Mouse (Mus musculus) liver, postnatal 0 days (tissue): ENCODE measurements around the gene Prcp. TPM values are rescaled to one million over a fixed set of nuclear protein-coding genes. Genes with fewer than 3 reads are reported as not detected.
"Not testable (repeated sequence)": the region's sequence is repeated elsewhere in the genome, so short reads cannot be mapped to it uniquely, and the experiment has no call there.

ENCODE experiments used
- ATAC-seq: fragments of 200-750 bp; cut with Nextera tagmentation; 2 replicates; pipeline ENCODE4 v1.8.0; 2017; ENCODE audit warnings: mild to moderate bottlenecking, moderate library complexity
- DNase-seq: peaks from one replicate; pipeline ENCODE4 v3.0.0-alpha.2; 2016
- H3K27ac ChIP-seq: fragments of 300-500 bp; sonication (generic); 2 replicates; pipeline ENCODE4 v1.5.1; 2014; ENCODE audit warnings: antibody characterized with exemption, moderate library complexity, mild to moderate bottlenecking, low read depth
- H3K27me3 ChIP-seq: fragments of 300-500 bp; sonication (generic); 2 replicates; pipeline ENCODE4 v1.6.1; 2014; ENCODE audit warnings: low read length, control low read depth, mixed read lengths; ENCODE audit not compliant: insufficient read depth
- H3K36me3 ChIP-seq: fragments of 300-500 bp; sonication (generic); replicated peaks from 2 replicates; pipeline ENCODE4 v1.6.1; 2014; ENCODE audit warnings: mild to moderate bottlenecking, control low read depth, low read length, moderate library complexity, mixed read lengths; ENCODE audit not compliant: insufficient read depth
- H3K4me1 ChIP-seq: fragments of 300-500 bp; sonication (generic); 2 replicates; pipeline ENCODE4 v1.6.1; 2014; ENCODE audit warnings: antibody characterized with exemption, mild to moderate bottlenecking, control low read depth; ENCODE audit not compliant: insufficient read depth
- H3K4me2 ChIP-seq: fragments of 300-500 bp; sonication (generic); 2 replicates; pipeline ENCODE4 v1.6.1; 2014; ENCODE audit warnings: low read depth, mild to moderate bottlenecking, low read length, moderate library complexity, mixed read lengths
- H3K4me3 ChIP-seq: fragments of 300-500 bp; sonication (generic); 2 replicates; pipeline ENCODE4 v1.5.1; 2014; ENCODE audit warnings: low read depth, low read length
- H3K9ac ChIP-seq: fragments of 300-500 bp; sonication (generic); replicated peaks from 2 replicates; pipeline ENCODE4 v1.6.1; 2014; ENCODE audit warnings: mild to moderate bottlenecking, moderate library complexity
- H3K9me3 ChIP-seq: fragments of 300-500 bp; sonication (generic); 2 replicates; pipeline ENCODE4 v1.6.1; 2016; ENCODE audit warnings: mild to moderate bottlenecking, control low read depth, low read length, mixed read lengths
- CTCF ChIP-seq: sonication (generic); IDR thresholded peaks from 2 replicates; pipeline ENCODE4 v1.5.1; 2016; ENCODE audit warnings: antibody characterized with exemption, low read depth
- EP300 ChIP-seq: IDR thresholded peaks from 2 replicates; pipeline ENCODE4 v1.6.1; 2016; ENCODE audit warnings: antibody characterized with exemption, low read depth, mild to moderate bottlenecking
- whole genome bisulfite sequencing: fragments of 180-500 bp; shearing (Covaris S2); extraction: QIAGEN DNeasy Blood & Tissue Kit; methylation state at CpG from one replicate; pipeline ENCODE4 v1.1.7; 2014; ENCODE audit not compliant: insufficient replicate concordance; 5-methylcytosine and 5-hydroxymethylcytosine counted together
- polyA plus RNA-seq: library from polyadenylated mRNA; unstranded; fragments of >200 nt; fragmentation: Nextera tagmentation; extraction: Ambion mirVana; gene quantifications from 2 replicates; pipeline ENCODE4 v1.2.1, GENCODE M21; 2015

Prcp gene
- polyA plus RNA-seq, 1 experiment from 2014 or later = 11.5 TPM

- Histone ChIP-seq H3K9me3 (no peaks in the 10 kb centered on the region), H3K4me2 (no peak overlapping the region), H3K36me3 (no peaks in the 10 kb centered on the region), H3K4me1 (no peaks in the 10 kb centered on the region), H3K9ac (no peak overlapping the region), H3K4me3 (no peak overlapping the region), H3K27me3 (no peaks in the 10 kb centered on the region), H3K27ac (no peak overlapping the region)
- DNase-seq (no peak), ATAC-seq (no peak)
- no peak for TF ChIP-seq EP300
- no peak for TF ChIP-seq CTCF
- 73% methylated on average over 5 of the region's 5 CpGs for WGBS
Observed at GRCm38 (mm10) chr7:92896036-92896435, 21.8 kb downstream of the Prcp start.

- no peaks in the 10 kb centered on the region for H3K9me3 ChIP-seq
- H3K4me2 ChIP-seq = no peak overlapping the region
- H3K9ac ChIP-seq = no peak overlapping the region
- H3K27me3 ChIP-seq = no peaks in the 10 kb centered on the region
- H3K27ac ChIP-seq = no peak overlapping the region
- 45% methylated on average over 2 of the region's 2 CpGs for WGBS
- DNase-seq (no peak), ATAC-seq (0 out of 2 replicates have a peak, but pooled peaks have one; percentile 29)
- no peaks in the 10 kb centered on the region for H3K36me3 ChIP-seq
- no peak overlapping the region for H3K4me3 ChIP-seq
- H3K4me1 ChIP-seq = no peaks in the 10 kb centered on the region
- TF ChIP-seq CTCF (peak; percentile 59), EP300 (no peak)
Observed at GRCm38 (mm10) chr7:92897021-92897420, 22.8 kb downstream of the Prcp start.

DNA sequence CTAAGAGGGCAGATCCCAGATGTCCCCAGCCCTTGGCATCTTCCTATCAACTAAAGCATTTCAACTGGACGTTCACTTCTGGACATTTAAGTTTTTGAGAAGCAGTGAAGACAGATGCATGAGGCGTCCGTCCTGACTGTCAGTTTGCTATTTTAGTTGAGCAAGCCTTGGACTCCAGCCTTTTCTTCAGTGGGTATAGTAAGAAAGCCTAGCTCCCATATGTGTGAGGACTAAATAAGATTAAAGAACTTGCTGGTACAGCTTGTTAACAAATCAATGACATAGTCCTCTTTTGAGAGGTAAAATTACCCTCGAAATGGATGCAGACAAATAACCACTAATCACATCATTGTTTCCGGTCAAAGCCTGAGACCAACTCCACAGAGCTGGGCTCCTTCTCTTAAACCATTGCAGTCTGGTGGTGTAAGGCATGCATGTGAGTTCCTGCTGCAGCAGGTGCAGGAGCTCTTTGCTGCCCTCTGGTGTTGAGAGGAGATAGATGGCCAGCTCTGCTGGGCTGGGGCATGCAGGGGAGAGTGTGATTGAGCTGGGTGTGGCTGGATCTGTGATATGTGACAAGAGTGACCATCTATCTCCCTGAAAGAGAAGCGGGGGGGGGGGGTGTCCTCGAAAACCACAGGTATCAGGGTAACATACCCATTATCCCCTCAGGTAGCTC lies 29.2 kb downstream of the Prcp start:
- Histone ChIP-seq H3K4me3 (no peak overlapping the region), H3K27ac (no peak overlapping the region), H3K4me2 (no peak overlapping the region), H3K9ac (no peak overlapping the region), H3K36me3 (no peaks in the 10 kb centered on the region), H3K27me3 (no peaks in the 10 kb centered on the region), H3K9me3 (no peaks in the 10 kb centered on the region), H3K4me1 (no peaks in the 10 kb centered on the region)
- TF ChIP-seq CTCF (peak; percentile 97), EP300 (no peak)
- DNase-seq = peak; percentile 85
- ATAC-seq = peak; percentile 86
- WGBS = 34% methylated on average over 7 of the region's 7 CpGs

GRCm38 (mm10) chr7:92904285-92904684 lies 30.0 kb downstream of the Prcp start:
- not testable (repeated sequence) for H3K27ac ChIP-seq, ATAC-seq
- WGBS = 35% methylated on average over 7 of the region's 7 CpGs

DNA sequence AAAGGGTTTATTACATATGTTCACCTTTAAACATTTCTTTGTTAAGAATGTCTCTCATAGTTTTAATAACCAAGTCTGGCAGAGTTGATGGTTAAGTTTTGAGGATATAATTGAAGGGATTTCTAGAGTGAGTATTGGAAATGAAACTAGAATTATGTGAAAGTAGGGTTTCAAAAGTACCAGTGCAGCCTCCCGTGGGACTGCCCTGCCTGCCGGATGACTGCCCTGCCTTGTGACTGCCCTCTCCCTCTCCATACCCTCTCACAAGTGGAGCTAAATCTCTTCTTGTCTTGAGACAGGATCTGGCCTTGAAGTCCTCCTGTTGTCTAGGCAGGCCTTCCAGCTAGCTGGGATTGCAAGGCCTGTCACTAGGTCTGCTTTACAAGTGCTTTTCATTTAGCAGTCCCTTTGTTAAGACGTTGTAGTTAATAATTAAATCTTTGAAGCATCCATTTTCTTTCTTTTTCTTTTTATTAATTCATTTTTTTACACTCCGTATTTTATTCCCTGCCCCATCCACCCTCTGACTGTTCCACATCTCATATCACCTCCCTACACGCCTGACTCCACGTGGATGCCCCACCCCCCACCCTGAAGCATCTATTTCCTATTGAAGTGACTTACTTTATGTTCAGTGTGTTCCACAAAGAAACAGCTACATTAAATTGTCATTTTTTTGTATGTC lies 46.0 kb downstream of the Prcp start:
- Histone ChIP-seq H3K4me2 (no peak overlapping the region), H3K9me3 (no peaks in the 10 kb centered on the region), H3K9ac (no peak overlapping the region), H3K4me3 (no peak overlapping the region), H3K4me1 (no peaks in the 10 kb centered on the region), H3K27me3 (no peaks in the 10 kb centered on the region), H3K27ac (no peak overlapping the region), H3K36me3 (peaks cover 6% of the 10 kb centered on the region; the same call in 1 of the 2 replicates)
- ATAC-seq = no peak
- TF ChIP-seq CTCF = no peak
- no peak for TF ChIP-seq EP300
- 84% methylated on average over 6 of the region's 6 CpGs for WGBS
- no peak for DNase-seq

More at GRCm38 (mm10) chr7:92904285-92904684, 30.0 kb downstream of the Prcp start:
- not testable (repeated sequence) for DNase-seq, H3K4me1 ChIP-seq, H3K36me3 ChIP-seq, H3K9me3 ChIP-seq, H3K4me3 ChIP-seq, H3K9ac ChIP-seq, H3K27me3 ChIP-seq, H3K4me2 ChIP-seq

GRCm38 (mm10) chr7:92920857-92921172 lies 46.5 kb downstream of the Prcp start:
- Histone ChIP-seq H3K4me2 (no peak overlapping the region), H3K27ac (no peak overlapping the region), H3K27me3 (no peaks in the 10 kb centered on the region), H3K9me3 (no peaks in the 10 kb centered on the region), H3K9ac (no peak overlapping the region), H3K4me1 (no peaks in the 10 kb centered on the region), H3K4me3 (no peak overlapping the region), H3K36me3 (peaks cover 6% of the 10 kb centered on the region; the same call in 1 of the 2 replicates)
- TF ChIP-seq EP300 (no peak), CTCF (no peak)
- no peak for ATAC-seq
- no peak for DNase-seq
- WGBS = 77% methylated on average over 2 of the region's 2 CpGs
